Mouse (Mus musculus) liver, embryonic 12.5 days (tissue): ENCODE results near the gene Apopt1. TPM values are rescaled to one million over a fixed set of nuclear protein-coding genes. Genes with fewer than 3 reads are reported as not detected.

Source experiments
- ATAC-seq: fragments of 200-750 bp; cut with Nextera tagmentation; 2 replicates; pipeline ENCODE4 v1.8.0; 2017; ENCODE audit warnings: moderate number of reproducible peaks, mild to moderate bottlenecking, moderate library complexity
- H3K27ac ChIP-seq: fragments of 300-500 bp; sonication (generic); 2 replicates; pipeline ENCODE4 v1.5.1; 2016; ENCODE audit warnings: mild to moderate bottlenecking
- H3K27me3 ChIP-seq: fragments of 300-500 bp; sonication (generic); replicated peaks from 2 replicates; pipeline ENCODE4 v1.6.1; 2016; ENCODE audit warnings: mild to moderate bottlenecking, moderate library complexity
- H3K36me3 ChIP-seq: fragments of 300-500 bp; sonication (generic); 2 replicates; pipeline ENCODE4 v1.6.1; 2016; ENCODE audit warnings: mild to moderate bottlenecking, moderate library complexity
- H3K4me1 ChIP-seq: fragments of 300-500 bp; sonication (generic); 2 replicates; pipeline ENCODE4 v1.6.1; 2016
- H3K4me2 ChIP-seq: fragments of 300-500 bp; sonication (generic); 2 replicates; pipeline ENCODE4 v1.6.1; 2016; ENCODE audit warnings: mild to moderate bottlenecking, moderate library complexity
- H3K4me3 ChIP-seq: fragments of 300-500 bp; sonication (generic); 2 replicates; pipeline ENCODE4 v1.5.1; 2016; ENCODE audit warnings: mild to moderate bottlenecking, moderate library complexity
- H3K9ac ChIP-seq: fragments of 300-500 bp; sonication (generic); 2 replicates; pipeline ENCODE4 v1.6.1; 2016; ENCODE audit warnings: mild to moderate bottlenecking, moderate library complexity
- H3K9me3 ChIP-seq: fragments of 300-500 bp; sonication (generic); replicated peaks from 2 replicates; pipeline ENCODE4 v1.6.1; 2016; ENCODE audit warnings: mild to moderate bottlenecking, moderate library complexity
- WGBS: fragments of 180-500 bp; shearing (Covaris S2); methylation state at CpG from one replicate; pipeline ENCODE4 v1.1.7; 2016; ENCODE audit not compliant: insufficient replicate concordance; 5-methylcytosine and 5-hydroxymethylcytosine counted together
- polyA plus RNA-seq: library from polyadenylated mRNA; unstranded; fragments of >200 nt; fragmentation: Nextera tagmentation; extraction: Ambion mirVana; gene quantifications from 2 replicates; pipeline ENCODE4 v1.2.1, GENCODE M21; 2016

The Apopt1 gene
- polyA plus RNA-seq: 36.3 and 36.5 TPM in 2 replicates

DNA sequence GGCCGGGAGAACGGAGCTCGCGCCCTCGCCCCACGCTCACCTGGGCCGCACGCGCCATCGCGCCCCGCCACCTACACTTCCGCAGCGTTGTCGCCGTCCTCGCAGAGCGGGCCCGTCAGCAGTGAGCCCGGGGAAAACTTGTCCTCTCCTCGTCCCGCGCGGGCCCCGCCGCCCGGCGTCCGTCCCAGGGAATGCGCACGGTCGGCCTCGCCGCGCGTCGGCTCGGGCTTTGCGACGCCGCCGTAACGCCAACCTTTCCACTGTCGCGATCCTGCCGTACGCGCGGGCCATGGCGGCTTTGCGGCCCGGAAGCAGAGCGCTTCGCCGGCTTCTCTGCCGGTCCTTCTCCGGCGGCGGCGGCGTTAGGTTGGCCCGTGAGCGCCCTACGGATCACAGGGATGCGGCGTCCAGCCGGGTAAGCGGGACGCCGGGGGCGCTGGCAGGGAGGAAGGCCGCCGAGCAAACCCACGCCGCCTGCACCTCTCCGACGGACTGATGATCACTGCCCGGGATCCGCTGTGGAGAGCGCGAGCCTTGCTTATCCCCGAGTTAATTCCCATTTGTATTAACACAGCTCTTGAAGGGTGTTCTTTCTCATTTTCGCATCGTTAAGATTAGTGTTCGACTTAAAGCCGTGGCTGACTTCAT, at the start of gene Apopt1, which contains the start of gene Bag5:
Gene Apopt1, plus strand, starts transcription at position 258 of the 648 bp plus-strand sequence.
Gene Bag5, minus strand, starts transcription at position 254 of the 648 bp plus-strand sequence.
- no peaks in the 10 kb centered on the region; the same call in 1 of the 2 replicates for H3K9me3 ChIP-seq
- H3K27ac ChIP-seq: peak within 1 kb of the TSS; percentile 81
- peak within 1 kb of the TSS; percentile 97 for H3K4me3 ChIP-seq
- 0% methylated on average over 75 of the region's 86 CpGs for WGBS
- H3K9ac ChIP-seq: peak within 1 kb of the TSS; percentile 97
- peak; percentile 82 for ATAC-seq
- peaks cover 45% of the 10 kb centered on the region for H3K36me3 ChIP-seq
- H3K27me3 ChIP-seq: no peaks in the 10 kb centered on the region
- peak within 1 kb of the TSS; percentile 96 for H3K4me2 ChIP-seq
- H3K4me1 ChIP-seq: peaks cover 42% of the 10 kb centered on the region

DNA sequence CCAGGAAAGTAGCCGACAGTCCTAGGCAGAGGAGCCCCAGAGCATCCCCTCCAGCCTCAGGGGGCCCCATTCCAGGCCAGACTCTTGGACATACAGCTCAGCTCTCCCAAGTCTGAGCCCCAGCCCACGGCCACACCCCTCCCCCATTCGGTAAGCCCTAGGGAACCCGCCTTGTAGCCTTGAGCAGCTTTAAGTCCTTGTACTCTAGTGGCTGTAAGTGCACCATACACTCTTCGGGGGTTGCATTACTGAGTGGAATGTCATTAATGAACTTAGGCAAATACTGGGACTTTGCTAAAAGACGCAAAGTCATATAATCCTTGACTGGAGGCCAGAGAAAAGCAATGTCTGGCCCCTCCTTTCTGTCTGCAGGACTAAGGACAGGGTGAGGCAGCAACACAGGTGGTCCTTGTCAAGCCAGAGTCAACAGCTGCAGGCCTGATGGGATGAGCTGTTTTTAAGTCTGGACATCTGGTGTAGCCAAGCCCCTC, 48.9 kb upstream of the Apopt1 start:
- 61% methylated on average over 6 of the region's 6 CpGs for WGBS
- Histone ChIP-seq H3K27ac (peak overlapping the region; percentile 32; the same call in 1 of the 2 replicates), H3K36me3 (peaks cover 15% of the 10 kb centered on the region), H3K4me2 (no peak overlapping the region), H3K4me1 (peaks cover 19% of the 10 kb centered on the region), H3K9ac (no peak overlapping the region), H3K4me3 (no peak overlapping the region), H3K27me3 (peaks cover 14% of the 10 kb centered on the region), H3K9me3 (no peaks in the 10 kb centered on the region)
- ATAC-seq: no peak

DNA sequence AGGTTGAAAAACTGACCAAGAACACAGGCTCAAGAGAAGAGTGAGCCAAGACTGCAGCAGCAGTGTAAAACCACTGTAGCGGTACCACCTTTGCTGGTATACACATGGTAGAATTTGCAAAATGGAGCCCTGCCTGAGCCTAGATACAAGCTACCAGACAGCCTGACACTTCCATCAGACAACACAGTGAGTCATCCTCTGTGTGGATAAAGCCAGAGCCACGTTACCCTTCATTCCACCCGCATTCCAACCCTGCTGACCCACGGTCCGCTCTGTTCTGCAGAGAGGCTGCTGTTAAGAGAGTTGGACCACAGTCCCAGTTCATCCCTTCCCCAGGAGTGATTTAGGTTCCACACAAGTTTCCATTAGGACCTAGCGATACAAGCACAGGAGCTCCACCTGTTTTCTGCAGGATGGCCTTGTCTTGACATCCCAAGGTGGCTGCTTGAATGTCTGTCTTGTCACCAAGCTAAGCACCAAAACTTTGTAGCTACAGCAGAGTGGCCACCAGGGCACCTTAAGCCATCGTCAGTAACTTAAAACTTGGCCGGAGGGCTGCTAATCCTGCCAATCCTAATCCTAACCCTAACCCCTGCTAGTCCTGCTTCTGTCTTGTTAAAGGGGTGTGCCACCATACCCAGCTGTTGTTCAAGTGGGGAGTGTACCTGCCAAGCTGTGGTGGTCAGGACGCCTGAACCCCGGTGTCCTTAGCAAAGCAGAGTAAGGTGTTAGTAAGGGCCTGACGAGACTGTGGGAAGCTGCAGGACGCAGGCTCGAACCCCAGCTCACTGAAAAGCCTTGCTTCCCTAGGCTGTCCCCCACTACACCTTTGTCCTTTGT, 47.8 kb upstream of the Apopt1 start:
- ATAC-seq: no peak
- Histone ChIP-seq H3K36me3 (peaks cover 6% of the 10 kb centered on the region; the same call in 1 of the 2 replicates), H3K9ac (no peak overlapping the region), H3K9me3 (no peaks in the 10 kb centered on the region), H3K4me1 (peaks cover 29% of the 10 kb centered on the region), H3K27ac (no peak overlapping the region), H3K4me2 (no peak overlapping the region), H3K4me3 (no peak overlapping the region), H3K27me3 (peaks cover 24% of the 10 kb centered on the region)
- WGBS: 74% methylated on average over 13 of the region's 13 CpGs

DNA sequence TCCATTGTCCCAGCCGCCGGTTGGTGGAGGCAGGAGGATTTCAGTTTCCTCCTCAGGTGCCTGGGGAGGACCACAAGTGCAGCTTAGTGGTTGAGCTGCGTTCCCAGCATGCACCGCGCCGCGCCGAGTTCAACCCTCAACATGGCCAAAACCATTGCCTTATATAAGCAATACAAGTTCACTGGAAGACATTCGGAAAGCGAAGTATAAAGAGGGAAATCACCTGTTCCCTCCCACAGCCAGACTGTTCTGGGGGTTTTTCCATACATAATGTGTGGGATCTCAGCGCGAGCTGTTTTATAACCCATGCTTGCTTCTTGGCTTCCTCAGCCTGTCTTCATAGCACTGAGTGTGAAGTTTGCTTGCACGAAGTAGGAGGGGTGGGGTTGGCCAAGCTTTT, 46.7 kb upstream of the Apopt1 start:
- no peak overlapping the region for H3K4me2 ChIP-seq
- ATAC-seq: no peak
- no peak overlapping the region for H3K9ac ChIP-seq
- no peak overlapping the region for H3K27ac ChIP-seq
- peaks cover 40% of the 10 kb centered on the region for H3K4me1 ChIP-seq
- no peaks in the 10 kb centered on the region for H3K9me3 ChIP-seq
- H3K27me3 ChIP-seq: peaks cover 36% of the 10 kb centered on the region
- H3K4me3 ChIP-seq: no peak overlapping the region
- 0 out of 2 replicates have a peak, but pooled peaks cover 6% of the 10 kb centered on the region for H3K36me3 ChIP-seq
- WGBS: 69% methylated on average over 13 of the region's 13 CpGs

DNA sequence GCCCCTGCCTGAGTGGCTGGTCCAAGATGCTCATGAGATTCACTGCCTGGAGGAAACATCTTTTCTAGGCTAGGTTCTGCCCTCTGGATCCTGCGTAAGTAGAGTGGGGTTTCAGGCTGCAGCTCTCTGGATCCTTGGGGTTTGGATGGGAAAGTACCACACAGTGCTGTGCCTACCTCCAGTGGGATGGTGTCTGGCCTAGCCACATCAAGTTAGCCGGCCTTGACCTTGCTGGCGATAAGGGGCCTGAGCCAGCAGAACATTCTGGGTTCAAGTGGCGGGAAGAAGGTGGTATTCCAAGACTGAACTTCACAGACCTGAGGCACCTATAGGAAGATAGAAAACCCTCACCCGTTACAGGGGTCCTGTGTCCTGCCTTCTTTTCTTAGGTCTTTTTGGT, 45.6 kb upstream of the Apopt1 start:
- Histone ChIP-seq H3K9ac (no peak overlapping the region), H3K27ac (no peak overlapping the region), H3K4me2 (no peak overlapping the region), H3K4me3 (no peak overlapping the region), H3K4me1 (peaks cover 51% of the 10 kb centered on the region), H3K27me3 (peaks cover 46% of the 10 kb centered on the region), H3K36me3 (no peaks in the 10 kb centered on the region), H3K9me3 (no peaks in the 10 kb centered on the region)
- ATAC-seq: no peak
- 80% methylated on average over 5 of the region's 5 CpGs for WGBS

DNA sequence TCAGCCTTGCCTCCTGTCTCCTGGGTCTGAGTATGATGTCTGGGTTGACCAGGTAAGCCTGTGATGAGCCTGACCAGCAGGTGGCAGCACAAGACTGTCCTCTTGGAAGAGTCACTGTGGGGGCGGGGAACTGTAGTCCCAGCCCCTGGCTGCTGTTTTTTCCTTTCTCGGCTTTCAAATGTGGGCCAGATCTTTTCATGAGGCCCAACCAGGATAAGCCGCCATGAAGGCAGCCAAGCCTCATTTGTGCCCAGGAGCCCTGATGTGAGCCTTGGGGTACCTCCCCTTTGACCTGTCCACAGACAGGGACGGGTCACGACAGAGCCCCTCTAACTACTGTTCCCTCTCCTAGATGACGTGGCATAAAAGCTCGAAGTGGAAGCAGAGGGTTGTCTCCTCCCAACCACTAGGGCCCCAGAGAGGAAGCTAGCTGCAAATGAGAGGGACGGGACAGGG, 44.6 kb upstream of the Apopt1 start:
- H3K4me3 ChIP-seq: peak overlapping the region; percentile 25
- peak; percentile 61 for ATAC-seq
- H3K27me3 ChIP-seq: peaks cover 57% of the 10 kb centered on the region
- peak overlapping the region; percentile 57 for H3K27ac ChIP-seq
- WGBS: 2% methylated on average over 8 of the region's 8 CpGs
- peaks cover 54% of the 10 kb centered on the region for H3K4me1 ChIP-seq
- H3K9me3 ChIP-seq: no peaks in the 10 kb centered on the region
- peak overlapping the region; percentile 66 for H3K4me2 ChIP-seq
- H3K36me3 ChIP-seq: no peaks in the 10 kb centered on the region
- H3K9ac ChIP-seq: peak overlapping the region; percentile 49; the same call in 1 of the 2 replicates

DNA sequence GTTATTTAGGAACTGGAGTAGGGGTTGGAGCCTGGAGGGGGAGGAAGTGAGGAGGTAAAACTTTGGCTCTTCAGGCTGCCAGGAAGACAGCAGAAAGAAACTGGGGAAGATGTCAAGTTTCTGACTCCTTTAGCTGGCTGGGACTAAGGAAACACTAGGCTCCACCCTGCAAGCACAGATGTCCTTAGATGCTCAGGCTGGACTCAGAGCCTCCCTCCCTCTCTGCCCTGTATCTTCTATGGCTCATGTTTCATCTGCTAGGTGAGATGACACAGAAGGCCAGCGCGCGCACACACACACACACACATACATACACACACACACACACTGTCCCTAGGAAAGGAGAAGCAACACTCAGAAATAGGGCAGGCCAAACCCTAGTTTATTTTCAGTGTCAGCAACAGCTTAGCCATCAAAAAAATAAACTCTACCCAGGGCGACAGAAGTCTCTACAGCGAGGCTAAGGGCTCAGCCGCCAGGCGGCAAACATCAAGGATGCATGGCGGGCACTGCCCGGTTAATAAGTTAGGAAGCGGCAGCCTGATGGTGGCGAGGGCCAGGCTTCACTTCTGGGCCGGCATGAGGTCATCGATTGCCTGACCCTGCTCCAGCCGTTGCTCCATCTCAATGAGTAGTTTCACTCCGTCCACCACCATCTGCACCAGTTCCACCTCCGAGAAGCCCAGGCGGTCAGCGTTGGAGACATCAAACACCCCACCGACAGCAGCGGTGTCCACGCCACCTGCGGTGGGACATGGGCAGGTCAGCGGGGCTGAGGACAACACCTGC, 43.9 kb upstream of the Apopt1 start:
- H3K27me3 ChIP-seq: peaks cover 64% of the 10 kb centered on the region
- H3K4me1 ChIP-seq: peaks cover 48% of the 10 kb centered on the region
- no peak for ATAC-seq
- no peaks in the 10 kb centered on the region for H3K36me3 ChIP-seq
- 63% methylated on average over 23 of the region's 23 CpGs for WGBS
- peak overlapping the region; percentile 49; the same call in 1 of the 2 replicates for H3K9ac ChIP-seq
- H3K27ac ChIP-seq: peak overlapping the region; percentile 57
- peak overlapping the region; percentile 66 for H3K4me2 ChIP-seq
- H3K4me3 ChIP-seq: peak overlapping the region; percentile 25; the same call in 1 of the 2 replicates
- H3K9me3 ChIP-seq: no peaks in the 10 kb centered on the region

DNA sequence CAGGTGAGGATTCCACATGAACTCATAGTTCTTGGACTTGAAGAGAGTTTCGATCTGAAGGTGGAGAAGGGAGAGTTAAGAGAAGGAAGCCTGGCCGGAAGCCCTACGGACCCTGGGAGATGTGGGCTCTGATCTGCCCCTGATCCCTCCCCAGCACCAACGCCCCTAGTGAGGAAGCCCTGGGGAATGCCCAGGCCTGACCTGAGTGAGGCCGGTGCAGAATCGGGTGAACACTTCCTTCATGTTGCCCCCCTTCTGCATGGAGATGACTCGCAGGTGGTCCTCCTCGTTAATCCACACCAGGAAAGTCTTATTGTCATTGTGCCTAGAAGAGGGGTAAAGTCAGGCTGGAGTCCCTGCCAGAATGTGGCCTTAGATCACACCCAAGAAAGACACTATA, 43.1 kb upstream of the Apopt1 start:
- no peak for ATAC-seq
- Histone ChIP-seq H3K27me3 (peaks cover 70% of the 10 kb centered on the region), H3K36me3 (no peaks in the 10 kb centered on the region), H3K27ac (no peak overlapping the region), H3K4me1 (peaks cover 48% of the 10 kb centered on the region), H3K4me2 (no peak overlapping the region), H3K9me3 (no peaks in the 10 kb centered on the region), H3K9ac (no peak overlapping the region), H3K4me3 (no peak overlapping the region)
- WGBS: 50% methylated on average over 8 of the region's 8 CpGs

DNA sequence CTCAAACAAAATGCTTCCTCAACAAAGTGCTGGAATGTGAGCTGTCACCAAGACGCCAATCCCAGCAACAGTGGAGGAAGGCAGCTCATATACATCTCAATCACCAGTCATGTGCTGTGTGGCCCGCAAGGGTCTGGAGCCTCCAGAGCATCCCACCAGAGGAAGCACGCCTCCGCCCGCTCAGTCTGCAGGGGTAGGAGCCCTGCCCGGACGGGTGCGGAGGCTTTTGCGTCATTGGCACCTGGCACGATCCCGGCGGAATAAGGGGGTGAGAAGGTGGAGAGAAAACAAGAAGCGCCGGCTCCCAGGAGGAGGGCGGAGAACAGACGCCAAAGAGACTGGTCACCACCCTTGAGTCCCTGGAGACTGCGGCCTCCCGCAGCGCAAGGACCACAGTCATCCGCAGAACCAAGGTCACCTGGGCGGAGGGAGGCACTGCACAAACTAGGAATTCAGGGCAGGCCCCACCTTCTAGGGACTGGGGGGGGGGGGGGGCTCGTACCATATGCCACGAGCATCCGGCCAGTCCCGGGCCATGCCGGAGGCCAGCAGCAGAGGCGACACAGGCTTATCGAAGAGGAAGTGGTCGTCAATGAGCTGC, 42.6 kb upstream of the Apopt1 start:
- Histone ChIP-seq H3K27me3 (peaks cover 75% of the 10 kb centered on the region), H3K36me3 (no peaks in the 10 kb centered on the region), H3K27ac (no peak overlapping the region)

DNA sequence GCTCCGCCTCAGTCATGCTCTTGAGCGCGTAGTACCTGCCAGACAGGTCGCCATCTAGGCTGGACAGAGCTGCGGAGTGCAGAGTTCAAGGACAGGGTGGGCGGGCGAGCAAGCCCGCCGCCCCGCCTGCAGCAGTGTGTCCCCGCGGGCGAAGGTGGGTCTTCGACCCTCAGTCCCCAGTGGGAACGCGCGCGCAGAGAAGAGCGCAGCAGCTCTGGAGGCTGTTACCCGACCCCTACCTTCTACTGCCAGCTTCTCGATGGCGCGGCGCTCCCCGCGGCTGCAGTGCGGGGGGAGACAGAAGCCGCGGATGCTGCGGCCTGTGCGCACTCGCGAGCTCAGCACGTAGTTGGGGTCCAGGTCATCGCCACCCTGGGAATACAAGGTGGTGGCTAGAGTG, 42.1 kb upstream of the Apopt1 start:
- H3K4me3 ChIP-seq: peak overlapping the region; percentile 53
- H3K27ac ChIP-seq: no peak overlapping the region
- no peak for ATAC-seq
- peak overlapping the region; percentile 46 for H3K9ac ChIP-seq
- H3K9me3 ChIP-seq: no peaks in the 10 kb centered on the region
- peaks cover 57% of the 10 kb centered on the region for H3K4me1 ChIP-seq
- peak overlapping the region; percentile 74 for H3K4me2 ChIP-seq
- WGBS: 1% methylated on average over 35 of the region's 35 CpGs
- no peaks in the 10 kb centered on the region for H3K36me3 ChIP-seq
- peaks cover 77% of the 10 kb centered on the region for H3K27me3 ChIP-seq

More for the DNA sequence above, 42.6 kb upstream of the Apopt1 start:
- H3K9ac ChIP-seq: peak overlapping the region; percentile 46; the same call in 1 of the 2 replicates
- H3K4me1 ChIP-seq: peaks cover 53% of the 10 kb centered on the region
- peak overlapping the region; percentile 74 for H3K4me2 ChIP-seq
- H3K4me3 ChIP-seq: peak overlapping the region; percentile 53
- no peak for ATAC-seq
- no peaks in the 10 kb centered on the region for H3K9me3 ChIP-seq
- WGBS: 11% methylated on average over 28 of the region's 29 CpGs

DNA sequence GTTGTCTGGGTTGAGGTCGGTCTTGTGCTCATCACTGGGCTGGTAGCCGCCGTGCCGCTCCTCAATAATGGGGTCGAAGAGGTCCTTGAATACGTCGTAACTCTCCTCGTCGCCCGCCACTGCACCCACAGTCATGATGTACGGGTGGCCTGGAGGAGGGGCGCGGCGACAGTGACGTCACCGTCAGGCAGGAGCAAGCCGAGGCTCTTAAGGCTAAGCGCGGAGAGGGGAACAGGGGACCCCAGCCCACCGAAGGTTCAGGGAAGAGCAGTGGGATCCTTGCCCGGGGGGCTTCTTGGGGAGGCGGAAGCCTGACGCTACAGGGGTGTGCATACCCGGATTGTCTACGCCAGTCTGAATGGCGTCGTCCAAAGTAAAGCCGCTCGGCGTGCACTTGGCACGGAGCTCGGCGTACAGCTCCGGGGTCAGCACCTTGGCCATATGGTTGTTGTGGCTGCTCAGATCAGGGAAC, 41.6 kb upstream of the Apopt1 start:
- H3K9ac ChIP-seq: peak overlapping the region; percentile 46

More for the DNA sequence above, 41.6 kb upstream of the Apopt1 start:
- H3K4me2 ChIP-seq: peak overlapping the region; percentile 74
- peaks cover 77% of the 10 kb centered on the region for H3K27me3 ChIP-seq
- under 1% methylated on average over 34 of the region's 34 CpGs for WGBS
- H3K4me1 ChIP-seq: peaks cover 60% of the 10 kb centered on the region
- no peak overlapping the region for H3K27ac ChIP-seq
- peak overlapping the region; percentile 53 for H3K4me3 ChIP-seq
- H3K9me3 ChIP-seq: no peaks in the 10 kb centered on the region
- no peak for ATAC-seq
- no peaks in the 10 kb centered on the region for H3K36me3 ChIP-seq
